Mouse (Mus musculus): Measurements from ENCODE around the gene Gm12666. TPM values are rescaled to one million over a fixed set of nuclear protein-coding genes. Genes with fewer than 3 reads are reported as not detected.

The Gm12666 gene
- not detected in 2 replicates for polyA plus RNA-seq (2021; fragmentation: Nextera tagmentation)
- long read RNA-seq, experiment 1 = 0 reads
- long read RNA-seq, experiment 2 = 0 reads

GRCm38 (mm10) chr4:92191649-92192048 is at the start of gene Gm12666:
Gm12666 (minus strand) TSS chr4:92191749.

GRCm38 (mm10) chr4:92147134-92147533 is 44.4 kb downstream of the Gm12666 start, which contains the start of gene Izumo3:
Izumo3 (minus strand) TSS chr4:92147234.

Other genes with a start within 250 kb of the Gm12666 start
- gene Izumo3, start 44.5 kb downstream of the Gm12666 start, polyA plus RNA-seq (2021; fragmentation: Nextera tagmentation) = not detected in 2 replicates

Measured in left cerebral cortex, adult 6 months (tissue).